Mouse (Mus musculus) liver, adult 2 months (tissue): ENCODE data around the gene Mrpl22. TPM values are rescaled to one million over a fixed set of nuclear protein-coding genes. Genes with fewer than 3 reads are reported as not detected.
"Not testable (repeated sequence)": the region's sequence is repeated elsewhere in the genome, so short reads cannot be mapped to it uniquely, and the experiment has no call there.

ENCODE experiments used
- DNase-seq: peaks from one replicate; pipeline ENCODE4 v3.0.0-alpha.2; 2011; ENCODE audit warnings: low read depth, low spot score; ENCODE audit errors: extremely low read depth
- H3K27ac ChIP-seq: fragments of 200-500 bp; replicated peaks from 2 replicates; pipeline ENCODE4 v1.5.1; 2012; ENCODE audit warnings: low read depth, mild to moderate bottlenecking, control low read depth, inconsistent platforms, low read length; ENCODE audit not compliant: insufficient read depth
- H3K27me3 ChIP-seq: fragments of 200-500 bp; 2 replicates; pipeline ENCODE4 v1.6.1; 2012; ENCODE audit warnings: mild to moderate bottlenecking, moderate library complexity, low read length, inconsistent platforms; ENCODE audit not compliant: control insufficient read depth, insufficient read depth
- H3K36me3 ChIP-seq: fragments of 200-500 bp; 2 replicates; pipeline ENCODE4 v1.6.1; 2012; ENCODE audit warnings: low read length, inconsistent platforms; ENCODE audit not compliant: control insufficient read depth, insufficient read depth
- H3K4me1 ChIP-seq: fragments of 200-500 bp; 2 replicates; pipeline ENCODE4 v1.6.1; 2011; ENCODE audit warnings: low read length; ENCODE audit not compliant: control insufficient read depth, insufficient read depth
- H3K4me3 ChIP-seq: fragments of 200-500 bp; 2 replicates; pipeline ENCODE4 v1.5.1; 2011; ENCODE audit warnings: low read depth, mild to moderate bottlenecking, control low read depth, low read length, moderate library complexity; ENCODE audit not compliant: insufficient read depth
- H3K79me2 ChIP-seq: fragments of 200-500 bp; 2 replicates; pipeline ENCODE4 v1.6.1; 2012; ENCODE audit warnings: inconsistent platforms, mild to moderate bottlenecking, low read length, moderate library complexity; ENCODE audit not compliant: control insufficient read depth, insufficient read depth
- H3K9ac ChIP-seq: fragments of 200-500 bp; 2 replicates; pipeline ENCODE4 v1.6.1; 2012; ENCODE audit warnings: low read depth, mild to moderate bottlenecking, control low read depth, inconsistent platforms, low read length
- CTCF ChIP-seq: fragments of 200-500 bp; IDR thresholded peaks from 2 replicates; pipeline ENCODE4 v1.5.1; 2011; ENCODE audit warnings: low read depth, low read length, control low read depth
- POLR2A ChIP-seq: fragments of 200-500 bp; IDR thresholded peaks from 2 replicates; pipeline ENCODE4 v1.6.1; 2011; ENCODE audit warnings: low read length, control low read depth; ENCODE audit not compliant: insufficient read depth; ENCODE audit errors: extremely low read depth
- WGBS: fragments of 180-500 bp; shearing (Covaris S2); methylation state at CpG from one replicate; pipeline ENCODE4 v1.1.7; 2018; 5-methylcytosine and 5-hydroxymethylcytosine counted together
- polyA plus RNA-seq: library from polyadenylated mRNA; depleted of rRNA; stranded (reverse); fragments of >200 nt; gene quantifications from 2 replicates; pipeline ENCODE4 v1.2.3, GENCODE M21; 2012
- total RNA-seq: library from RNA; depleted of rRNA; stranded (reverse); fragments of >200 nt; gene quantifications from 2 replicates; pipeline ENCODE4 v1.2.3, GENCODE M21; 2014

The Mrpl22 gene
- total and polyA plus RNA-seq, 2 experiments, result 41.1 to 63.4 TPM

- H3K79me2 ChIP-seq, result no peaks in the 10 kb centered on the region
- DNase-seq, result peak; percentile 54
- H3K27ac ChIP-seq, result peak overlapping the region; percentile 71
- no peaks in the 10 kb centered on the region; the same call in 1 of the 2 replicates for H3K36me3 ChIP-seq
- 6% methylated on average over 3 of the region's 3 CpGs for WGBS
- no peak for TF ChIP-seq POLR2A
- no peak for TF ChIP-seq CTCF
- peak overlapping the region; percentile 45 for H3K4me3 ChIP-seq
- H3K4me1 ChIP-seq, result peaks cover 10% of the 10 kb centered on the region
- peak overlapping the region; percentile 67 for H3K9ac ChIP-seq
- H3K27me3 ChIP-seq, result no peaks in the 10 kb centered on the region
Measured at GRCm38 (mm10) chr11:58183579-58183978, 12.1 kb downstream of the Mrpl22 start.

- Histone ChIP-seq H3K4me3 (no peak overlapping the region), H3K27me3 (no peaks in the 10 kb centered on the region), H3K27ac (no peak overlapping the region), H3K36me3 (no peaks in the 10 kb centered on the region; the same call in 1 of the 2 replicates), H3K9ac (no peak overlapping the region), H3K4me1 (peaks cover 2% of the 10 kb centered on the region; the same call in 1 of the 2 replicates), H3K79me2 (no peaks in the 10 kb centered on the region)
- no peak for TF ChIP-seq CTCF
- no peak for TF ChIP-seq POLR2A
- WGBS, result 90% methylated on average over 6 of the region's 6 CpGs
- no peak for DNase-seq
Measured at GRCm38 (mm10) chr11:58189675-58190074, 18.2 kb downstream of the Mrpl22 start.

- Histone ChIP-seq H3K79me2 (no peaks in the 10 kb centered on the region), H3K4me3 (no peak overlapping the region), H3K9ac (no peak overlapping the region), H3K27ac (no peak overlapping the region), H3K36me3 (no peaks in the 10 kb centered on the region; the same call in 1 of the 2 replicates), H3K27me3 (no peaks in the 10 kb centered on the region), H3K4me1 (no peaks in the 10 kb centered on the region)
- no peak for TF ChIP-seq POLR2A
- no peak for TF ChIP-seq CTCF
- DNase-seq, result no peak
- WGBS, result 67% methylated on average over 3 of the region's 3 CpGs
Measured at GRCm38 (mm10) chr11:58193326-58193725, 21.9 kb downstream of the Mrpl22 start.

- WGBS, result 64% methylated on average over 4 of the region's 4 CpGs
- H3K27ac ChIP-seq, result no peak overlapping the region; the same call in 1 of the 2 replicates
- no peak for DNase-seq
- H3K27me3 ChIP-seq, result no peaks in the 10 kb centered on the region
- no peaks in the 10 kb centered on the region; the same call in 1 of the 2 replicates for H3K36me3 ChIP-seq
- H3K9ac ChIP-seq, result no peak overlapping the region
- TF ChIP-seq POLR2A, result no peak
- no peak for TF ChIP-seq CTCF
- no peaks in the 10 kb centered on the region for H3K79me2 ChIP-seq
- H3K4me1 ChIP-seq, result peaks cover 3% of the 10 kb centered on the region
- no peak overlapping the region for H3K4me3 ChIP-seq
Measured at GRCm38 (mm10) chr11:58193860-58194520, 22.5 kb downstream of the Mrpl22 start.

- peaks cover 4% of the 10 kb centered on the region; the same call in 1 of the 2 replicates for H3K79me2 ChIP-seq
- TF ChIP-seq POLR2A, result no peak
- no peak for TF ChIP-seq CTCF
- DNase-seq, result no peak
- H3K27ac ChIP-seq, result no peak overlapping the region
- H3K4me3 ChIP-seq, result no peak overlapping the region
- H3K36me3 ChIP-seq, result peaks cover 2% of the 10 kb centered on the region; the same call in 1 of the 2 replicates
- 75% methylated on average over 4 of the region's 4 CpGs for WGBS
- no peaks in the 10 kb centered on the region for H3K27me3 ChIP-seq
- H3K4me1 ChIP-seq, result peaks cover 13% of the 10 kb centered on the region
- no peak overlapping the region for H3K9ac ChIP-seq
Measured at GRCm38 (mm10) chr11:58198663-58199062, 27.2 kb downstream of the Mrpl22 start.

- Histone ChIP-seq H3K27ac (peak within 1 kb of the TSS; percentile 91), H3K9ac (peak within 1 kb of the TSS; percentile 71), H3K4me3 (peak within 1 kb of the TSS; percentile 70), H3K4me1 (peaks cover 13% of the 10 kb centered on the region)
- 1% methylated on average over 14 of the region's 15 CpGs for WGBS
- not testable (repeated sequence) for H3K79me2 ChIP-seq, H3K36me3 ChIP-seq, H3K27me3 ChIP-seq
- peak; percentile 87 for DNase-seq
Measured at GRCm38 (mm10) chr11:58199229-58200037, 28.0 kb downstream of the Mrpl22 start, which contains the start of the genes Igtp and Irgm2. Igtp (plus strand) TSS chr11:58199556. Irgm2 (plus strand) TSS chr11:58199618.
